Mouse (Mus musculus) thymus, adult 2 months (tissue): ENCODE measurements around the gene Phyhd1. TPM values are rescaled to one million over a fixed set of nuclear protein-coding genes. Genes with fewer than 3 reads are reported as not detected.

Experiments used
- DNase-seq: peaks from one replicate; pipeline ENCODE4 v3.0.0; 2021
- H3K27ac ChIP-seq: fragments of 200-500 bp; 2 replicates; pipeline ENCODE4 v1.5.1; 2012; ENCODE audit warnings: low read length, control low read depth; ENCODE audit not compliant: control insufficient read depth, insufficient read depth
- H3K27me3 ChIP-seq: fragments of 200-500 bp; 2 replicates; pipeline ENCODE4 v1.6.1; 2012; ENCODE audit warnings: mild to moderate bottlenecking, low read length, moderate library complexity, mixed read lengths; ENCODE audit not compliant: control insufficient read depth, insufficient read depth
- H3K36me3 ChIP-seq: fragments of 200-500 bp; 2 replicates; pipeline ENCODE4 v1.6.1; 2012; ENCODE audit warnings: mild to moderate bottlenecking, low read length, moderate library complexity; ENCODE audit not compliant: control insufficient read depth, insufficient read depth
- H3K4me1 ChIP-seq: fragments of 200-500 bp; replicated peaks from 2 replicates; pipeline ENCODE4 v1.6.1; 2012; ENCODE audit warnings: low read length; ENCODE audit not compliant: control insufficient read depth, insufficient read depth
- H3K4me3 ChIP-seq: fragments of 200-500 bp; 2 replicates; pipeline ENCODE4 v1.5.1; 2012; ENCODE audit warnings: mild to moderate bottlenecking, low read length, control low read depth, moderate library complexity; ENCODE audit not compliant: control insufficient read depth, insufficient read depth
- CTCF ChIP-seq: fragments of 200-500 bp; IDR thresholded peaks from 2 replicates; pipeline ENCODE4 v1.5.1; 2012; ENCODE audit warnings: mild to moderate bottlenecking, control low read depth, low read length, moderate library complexity, borderline replicate concordance; ENCODE audit not compliant: control insufficient read depth, poor library complexity, insufficient read depth; ENCODE audit errors: extremely low read depth
- POLR2A ChIP-seq: fragments of 200-500 bp; IDR thresholded peaks from 2 replicates; pipeline ENCODE4 v1.6.1; 2012; ENCODE audit warnings: mild to moderate bottlenecking, low read length, control low read depth, moderate library complexity; ENCODE audit not compliant: control insufficient read depth, poor library complexity, insufficient read depth; ENCODE audit errors: extremely low read depth
- WGBS: fragments of 180-500 bp; shearing (Covaris S2); methylation state at CpG from one replicate; pipeline ENCODE4 v1.1.7; 2018; 5-methylcytosine and 5-hydroxymethylcytosine counted together
- polyA plus RNA-seq: library from polyadenylated mRNA; depleted of rRNA; stranded (reverse); fragments of >200 nt; gene quantifications from 2 replicates; pipeline ENCODE4 v1.2.3, GENCODE M21; 2012; rRNA removed

Phyhd1 gene
- polyA plus RNA-seq, 1 experiment: 18.1 TPM

- TF ChIP-seq CTCF: no peak
- TF ChIP-seq POLR2A: no peak
- Histone ChIP-seq H3K4me1 (no peaks in the 10 kb centered on the region), H3K36me3 (peaks cover 70% of the 10 kb centered on the region), H3K27me3 (no peaks in the 10 kb centered on the region), H3K27ac (no peak overlapping the region), H3K4me3 (no peak overlapping the region)
- 95% methylated on average over 7 of the region's 7 CpGs for WGBS
- no peak for DNase-seq
Measured at GRCm38 (mm10) chr2:30323111-30323510, 57.1 kb downstream of the Phyhd1 start.

GRCm38 (mm10) chr2:30325296-30325695, 59.3 kb downstream of the Phyhd1 start:
- Histone ChIP-seq H3K4me3 (no peak overlapping the region), H3K27me3 (no peaks in the 10 kb centered on the region), H3K36me3 (peaks cover 68% of the 10 kb centered on the region), H3K4me1 (no peaks in the 10 kb centered on the region), H3K27ac (no peak overlapping the region)
- no peak for DNase-seq
- TF ChIP-seq CTCF (no peak), POLR2A (no peak)
- WGBS: over 99% methylated on average over 5 of the region's 5 CpGs

- WGBS: 96% methylated on average over 7 of the region's 7 CpGs
- Histone ChIP-seq H3K27ac (no peak overlapping the region), H3K4me3 (no peak overlapping the region), H3K27me3 (no peaks in the 10 kb centered on the region), H3K4me1 (no peaks in the 10 kb centered on the region), H3K36me3 (peaks cover 75% of the 10 kb centered on the region)
- no peak for TF ChIP-seq POLR2A
- DNase-seq: no peak
Measured at GRCm38 (mm10) chr2:30327276-30327675, 61.3 kb downstream of the Phyhd1 start.

- H3K4me3 ChIP-seq: no peak overlapping the region
- TF ChIP-seq POLR2A: no peak
- TF ChIP-seq CTCF: no peak
- H3K27me3 ChIP-seq: no peaks in the 10 kb centered on the region
- H3K4me1 ChIP-seq: no peaks in the 10 kb centered on the region
- WGBS: 87% methylated on average over 3 of the region's 3 CpGs
- DNase-seq: no peak
- H3K27ac ChIP-seq: no peak overlapping the region
- H3K36me3 ChIP-seq: peaks cover 75% of the 10 kb centered on the region
Measured at GRCm38 (mm10) chr2:30328791-30329190, 62.8 kb downstream of the Phyhd1 start.

Other genes starting within 250 kb of the Phyhd1 start
- 18.3 and 23.1 TPM in 2 replicates for gene Wdr34, start 217.3 kb upstream of the Phyhd1 start, polyA plus RNA-seq
- gene Set, start 208.8 kb upstream of the Phyhd1 start, polyA plus RNA-seq: 71.7 and 103 TPM in 2 replicates
- 8.0 and 8.8 TPM in 2 replicates for gene Pkn3, start 188.5 kb upstream of the Phyhd1 start, polyA plus RNA-seq
- gene Zdhhc12, start 172.6 kb upstream of the Phyhd1 start, polyA plus RNA-seq: 146 and 160 TPM in 2 replicates
- 140 and 153 TPM in 2 replicates for gene Zer1, start 141.6 kb upstream of the Phyhd1 start, polyA plus RNA-seq
- gene Tbc1d13, start 132.5 kb upstream of the Phyhd1 start, polyA plus RNA-seq: 92.3 and 92.9 TPM in 2 replicates
- gene Endog, start 94.7 kb upstream of the Phyhd1 start, polyA plus RNA-seq: 37.8 and 40.3 TPM in 2 replicates
- gene Spout1, start 87.7 kb upstream of the Phyhd1 start, polyA plus RNA-seq: 41.9 and 44.9 TPM in 2 replicates
- gene Kyat1, start 60.4 kb upstream of the Phyhd1 start, polyA plus RNA-seq: 32.3 and 35.3 TPM in 2 replicates
- gene Lrrc8a, start 28.5 kb upstream of the Phyhd1 start, polyA plus RNA-seq: 27.3 and 31.0 TPM in 2 replicates
- 14.8 and 15.5 TPM in 2 replicates for gene Gm28035, start 25.6 kb upstream of the Phyhd1 start, polyA plus RNA-seq
- not detected in 2 replicates for gene Gm28038, start 14.8 kb downstream of the Phyhd1 start, polyA plus RNA-seq
- 20.0 and 22.1 TPM in 2 replicates for gene Dolk, start 20.1 kb downstream of the Phyhd1 start, polyA plus RNA-seq
- gene Nup188, start 20.2 kb downstream of the Phyhd1 start, polyA plus RNA-seq: 77.4 and 107 TPM in 2 replicates
- gene Sh3glb2, start 93.1 kb downstream of the Phyhd1 start, polyA plus RNA-seq: 253 and 265 TPM in 2 replicates
- gene Miga2, start 98.0 kb downstream of the Phyhd1 start, polyA plus RNA-seq: 25.8 and 28.7 TPM in 2 replicates
- gene Dolpp1, start 126.1 kb downstream of the Phyhd1 start, polyA plus RNA-seq: 97.2 and 98.9 TPM in 2 replicates
- gene Crat, start 149.6 kb downstream of the Phyhd1 start, polyA plus RNA-seq: 93.9 and 96.4 TPM in 2 replicates
- gene Ptpa, start 149.8 kb downstream of the Phyhd1 start, polyA plus RNA-seq: 180 and 227 TPM in 2 replicates
- 7.2 and 7.7 TPM in 2 replicates for gene Ier5l, start 208.0 kb downstream of the Phyhd1 start, polyA plus RNA-seq